Mouse (Mus musculus) activated CD4-positive, CD25-positive, alpha-beta regulatory T cell, adult 4 months (primary cell): ENCODE data around the gene Cybc1. TPM values are rescaled to one million over a fixed set of nuclear protein-coding genes. Genes with fewer than 3 reads are reported as not detected.

Experiments used
- ATAC-seq: one replicate; pipeline ENCODE4 v1.8.0; 2017
- polyA plus RNA-seq, 2 experiments: library from polyadenylated mRNA; unstranded; fragments of 100-300 nt; shearing (Covaris generic); gene quantifications; one replicate each; pipeline ENCODE4 v1.2.1; 2017

The Cybc1 gene
- polyA plus RNA-seq, 2 experiments from 2014 or later = 66.8 to 78.7 TPM

- peak; percentile 91 for ATAC-seq
These were observed 24.7 kb downstream of the Cybc1 start, which contains the start of the genes Hexdc and Ogfod3 for GRCm38 (mm10) chr11:121204161-121205006. TSS of gene Hexdc (plus strand) at chr11:121204433. TSS of gene Ogfod3 (minus strand) at chr11:121204711.

GRCm38 (mm10) chr11:121203859-121204160 is 25.3 kb downstream of the Cybc1 start:
- no peak for ATAC-seq

GRCm38 (mm10) chr11:121201436-121202198 is 27.5 kb downstream of the Cybc1 start:
- no peak for ATAC-seq

GRCm38 (mm10) chr11:121200781-121201180 is 28.3 kb downstream of the Cybc1 start:
- ATAC-seq = no peak

GRCm38 (mm10) chr11:121199851-121200250 is 29.3 kb downstream of the Cybc1 start:
- no peak for ATAC-seq

- ATAC-seq = no peak
These were observed 30.5 kb downstream of the Cybc1 start for GRCm38 (mm10) chr11:121198622-121199021.

- ATAC-seq = no peak
These were observed 35.7 kb downstream of the Cybc1 start for GRCm38 (mm10) chr11:121193415-121193814.

GRCm38 (mm10) chr11:121192742-121193141 is 36.4 kb downstream of the Cybc1 start:
- ATAC-seq = no peak

GRCm38 (mm10) chr11:121189681-121190080 is 39.4 kb downstream of the Cybc1 start:
- no peak for ATAC-seq

- ATAC-seq = no peak
These were observed 52.5 kb downstream of the Cybc1 start for GRCm38 (mm10) chr11:121176285-121177270.

GRCm38 (mm10) chr11:121174234-121174633 is 54.9 kb downstream of the Cybc1 start:
- ATAC-seq = no peak

- ATAC-seq = no peak
These were observed 55.9 kb downstream of the Cybc1 start for GRCm38 (mm10) chr11:121173203-121173602.

Other genes starting within 250 kb of the Cybc1 start
- 10 to 100 TPM; 57.0 to 62.6 TPM for gene Csnk1d, start 238.0 kb downstream of the Cybc1 start, polyA plus RNA-seq
- 100 to 1,000 TPM in 1 of 2 experiments, 10 to 100 TPM in 1; 84.3 to 121 TPM for gene Cd7, start 189.9 kb downstream of the Cybc1 start, polyA plus RNA-seq
- not detected for gene Sectm1b, start 165.8 kb downstream of the Cybc1 start, polyA plus RNA-seq
- gene Sectm1a, start 148.1 kb downstream of the Cybc1 start, polyA plus RNA-seq = not detected
- gene Tex19.2, start 110.6 kb downstream of the Cybc1 start, polyA plus RNA-seq = not detected
- gene Tex19.1, start 83.2 kb downstream of the Cybc1 start, polyA plus RNA-seq = not detected
- not detected for gene Uts2r, start 69.1 kb downstream of the Cybc1 start, polyA plus RNA-seq
- gene Hexdc, start 24.9 kb downstream of the Cybc1 start, polyA plus RNA-seq = 1 to 10 TPM; 1.5 to 2.1 TPM
- gene Ogfod3, start 24.6 kb downstream of the Cybc1 start, polyA plus RNA-seq = 1 to 10 TPM; 4.4 to 4.7 TPM
- gene Narf, start 7.9 kb upstream of the Cybc1 start, polyA plus RNA-seq = 10 to 100 TPM; 20.6 to 33.3 TPM
- 1 to 10 TPM; 5.3 to 6.3 TPM for gene Foxk2, start 30.7 kb upstream of the Cybc1 start, polyA plus RNA-seq
- 10 to 100 TPM; 22.2 to 25.7 TPM for gene Wdr45b, start 125.1 kb upstream of the Cybc1 start, polyA plus RNA-seq
- gene Rab40b, start 158.9 kb upstream of the Cybc1 start, polyA plus RNA-seq = not detected
- 1 to 10 TPM; 6.3 to 9.8 TPM for gene Fn3krp, start 192.1 kb upstream of the Cybc1 start, polyA plus RNA-seq
- gene Fn3k, start 205.6 kb upstream of the Cybc1 start, polyA plus RNA-seq = under 1 TPM in 1 of 2 experiments, not detected in 1; 0.23 TPM
- 10 to 100 TPM; 24.3 to 26.2 TPM for gene Tbcd, start 222.6 kb upstream of the Cybc1 start, polyA plus RNA-seq